Mouse (Mus musculus) cortical plate, adult 2 months (tissue): ENCODE results near the gene Peli2.

ENCODE experiments used
- CTCF ChIP-seq: fragments of 200-500 bp; IDR thresholded peaks from 2 replicates; pipeline ENCODE4 v1.5.1; 2011; ENCODE audit warnings: mild to moderate bottlenecking, control low read depth, low read length; ENCODE audit not compliant: insufficient read depth; ENCODE audit errors: extremely low read depth
- POLR2A ChIP-seq: fragments of 200-500 bp; IDR thresholded peaks from 2 replicates; pipeline ENCODE4 v1.6.1; 2011; ENCODE audit warnings: mild to moderate bottlenecking, low read length, control low read depth; ENCODE audit not compliant: insufficient read depth; ENCODE audit errors: extremely low read depth

DNA sequence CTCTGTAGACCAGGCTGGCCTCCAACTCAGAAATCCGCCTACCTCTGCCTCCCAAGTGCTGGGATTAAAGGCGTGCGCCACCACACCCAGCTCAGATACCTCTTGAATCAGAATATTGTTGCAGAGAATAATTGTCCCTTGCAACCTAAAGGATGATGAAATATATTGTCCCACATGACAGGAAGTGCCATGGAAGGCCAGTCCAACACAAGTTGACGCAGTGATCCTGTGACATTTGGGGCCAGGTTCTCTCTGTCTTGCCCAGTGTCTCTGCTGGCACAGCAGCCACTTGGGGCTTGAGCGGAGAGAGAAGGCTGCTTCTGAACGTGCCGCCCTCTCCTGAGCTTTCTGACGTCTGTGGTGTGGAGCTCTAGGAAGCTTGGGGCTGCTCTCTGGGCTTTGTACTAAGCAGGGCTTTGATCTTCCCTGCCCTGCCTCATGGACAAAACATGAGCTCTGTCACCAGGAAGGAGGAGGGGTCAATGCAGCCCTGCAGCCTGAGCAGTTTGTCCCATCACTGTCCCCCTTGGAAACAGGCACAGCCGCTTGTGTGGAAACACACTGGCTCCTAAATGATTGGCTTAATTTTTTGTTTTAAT, 130.9 kb downstream of the Peli2 start:
- TF ChIP-seq CTCF = no peak
- no peak for TF ChIP-seq POLR2A
